Mouse (Mus musculus) stomach, postnatal 0 days (tissue): ENCODE data around the gene Gm12169.

Experiments used
- CTCF ChIP-seq: IDR thresholded peaks from 2 replicates; pipeline ENCODE4 v1.5.1; 2016; ENCODE audit warnings: antibody characterized with exemption, low read depth, mild to moderate bottlenecking, moderate library complexity
- EP300 ChIP-seq: optimal IDR thresholded peaks from 2 replicates; pipeline ENCODE3; 2016; ENCODE audit warnings: antibody characterized with exemption

- TF ChIP-seq CTCF (no peak), EP300 (no peak)
Observed at GRCm38 (mm10) chr11:46507146-46507545, 16.9 kb upstream of the Gm12169 start.
